Mouse (Mus musculus): Measurements from ENCODE around the gene Atp5mpl.

DNA sequence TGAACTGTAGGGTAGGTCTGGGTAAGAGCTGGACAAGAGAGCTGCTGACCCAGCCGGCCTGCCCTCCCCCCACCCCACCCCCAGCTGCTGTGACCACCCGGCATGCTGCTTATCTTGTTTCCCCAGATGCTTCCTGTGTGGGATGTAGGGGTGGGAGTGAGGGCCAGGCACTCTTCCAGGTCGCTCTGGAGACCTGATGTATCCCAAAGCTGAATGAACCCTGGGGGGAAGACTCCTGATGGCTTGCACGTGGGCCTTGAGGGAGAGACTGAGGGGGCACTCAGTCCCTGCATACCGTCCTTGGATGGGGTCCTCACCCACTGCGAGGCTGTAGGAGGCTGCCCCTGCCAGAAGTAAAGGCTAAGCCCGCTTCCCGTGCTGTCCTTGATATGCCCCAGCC lies 21.7 kb downstream of the Atp5mpl start:
- TF ChIP-seq CTCF (IDR thresholded peaks at IDR 0.05; ENCODE audit: extremely low read depth, insufficient read depth, low read length) (no peak), POLR2A (IDR thresholded peaks at IDR 0.05; ENCODE audit: extremely low read depth, insufficient read depth, low read length) (no peak)

Data from cortical plate, adult 2 months (tissue).